Mouse (Mus musculus) layer of hippocampus, adult 9-11 months (tissue): ENCODE results near the gene Car5a.

Experiments used
- DNase-seq: peaks from one replicate; pipeline ENCODE4 v3.0.0; 2022

Gene Car5a

DNA sequence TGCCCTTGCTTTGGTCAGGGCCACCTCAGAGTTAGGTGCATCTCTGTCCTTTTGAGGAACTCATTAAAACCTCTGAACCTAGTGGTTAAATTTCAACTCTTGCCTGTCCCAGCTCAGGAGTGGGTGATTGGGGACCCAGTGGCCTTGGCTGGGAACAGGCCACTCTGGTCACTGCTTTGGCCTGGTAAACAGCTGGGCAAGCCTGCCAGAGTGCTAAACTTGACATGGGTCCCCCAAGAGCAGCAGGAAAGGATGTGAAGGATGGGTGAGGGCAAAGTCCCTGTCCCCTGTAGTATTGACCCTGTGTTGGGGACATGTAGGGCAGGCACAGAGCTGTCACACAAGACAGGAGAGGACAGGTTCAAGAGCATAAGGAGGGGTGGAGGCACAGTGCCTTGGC, at the start of gene Car5a:
Gene Car5a (minus strand): TSS at position 74 of the 400 bp plus-strand sequence.
- DNase-seq, result no peak

- no peak for DNase-seq
These were observed 48.2 kb upstream of the Car5a start for GRCm38 (mm10) chr8:121992911-121993310.

- no peak for DNase-seq
These were observed 46.9 kb upstream of the Car5a start for GRCm38 (mm10) chr8:121991611-121992010.

GRCm38 (mm10) chr8:121990506-121991255, 46.0 kb upstream of the Car5a start:
- DNase-seq, result no peak

GRCm38 (mm10) chr8:121987892-121988291, 43.2 kb upstream of the Car5a start:
- no peak for DNase-seq

DNA sequence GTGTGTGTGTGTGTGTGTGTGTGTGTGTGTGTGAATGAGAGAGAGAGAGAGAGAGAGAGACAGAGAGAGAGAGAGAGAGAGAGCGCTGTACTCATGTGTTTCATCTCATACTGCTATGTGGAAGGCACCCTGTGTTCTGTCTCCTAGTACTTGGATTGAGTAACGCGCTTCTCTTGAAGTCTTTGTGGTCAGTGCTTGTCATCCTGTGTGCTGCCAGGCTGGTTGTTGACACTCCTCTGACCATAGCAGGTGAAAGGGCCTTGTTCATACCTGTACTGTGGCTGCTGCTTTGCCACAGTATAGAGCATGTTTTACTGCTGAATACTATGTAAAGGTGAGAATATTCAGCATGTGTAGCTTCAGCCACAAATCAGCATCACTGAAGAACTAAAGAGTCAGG, 41.0 kb upstream of the Car5a start:
- DNase-seq, result no peak

- DNase-seq, result no peak
These were observed 36.8 kb upstream of the Car5a start for GRCm38 (mm10) chr8:121981520-121981895.

DNA sequence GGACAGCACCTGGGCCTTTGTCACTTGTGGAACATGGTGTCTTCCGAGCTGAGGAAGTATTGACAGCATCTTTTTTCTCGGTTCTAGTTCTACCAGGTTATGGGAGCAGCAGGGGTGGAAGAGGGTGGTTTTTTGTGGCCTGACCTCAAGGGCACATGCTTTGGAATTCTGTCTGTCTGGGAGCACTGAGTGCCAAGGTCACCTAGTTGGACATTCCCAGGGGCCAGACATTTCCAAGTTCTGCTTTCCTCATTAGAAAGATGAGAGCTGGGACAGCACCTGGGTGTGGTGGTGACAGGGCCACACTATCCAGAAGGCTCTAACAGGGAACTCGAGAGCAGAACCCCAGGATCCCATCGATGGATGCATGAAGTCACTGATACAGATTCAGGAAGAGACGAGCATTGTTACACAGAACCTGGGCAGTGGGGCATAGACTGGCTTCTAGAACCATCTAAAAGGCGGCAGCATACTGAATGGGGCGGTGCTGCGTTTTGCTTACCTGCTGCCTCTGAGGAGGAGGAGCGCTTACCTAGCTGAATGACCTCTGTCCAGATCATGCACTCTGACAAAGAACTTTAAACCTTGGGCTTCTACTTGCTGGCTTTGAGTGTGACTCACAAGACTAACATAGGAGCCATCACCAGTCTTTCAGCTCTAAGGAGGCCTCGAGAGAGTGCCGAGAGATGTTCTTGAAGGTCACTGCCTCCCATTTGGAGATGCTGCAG, 36.3 kb upstream of the Car5a start:
- no peak for DNase-seq

GRCm38 (mm10) chr8:121978670-121979069, 34.0 kb upstream of the Car5a start:
- DNase-seq, result no peak

DNA sequence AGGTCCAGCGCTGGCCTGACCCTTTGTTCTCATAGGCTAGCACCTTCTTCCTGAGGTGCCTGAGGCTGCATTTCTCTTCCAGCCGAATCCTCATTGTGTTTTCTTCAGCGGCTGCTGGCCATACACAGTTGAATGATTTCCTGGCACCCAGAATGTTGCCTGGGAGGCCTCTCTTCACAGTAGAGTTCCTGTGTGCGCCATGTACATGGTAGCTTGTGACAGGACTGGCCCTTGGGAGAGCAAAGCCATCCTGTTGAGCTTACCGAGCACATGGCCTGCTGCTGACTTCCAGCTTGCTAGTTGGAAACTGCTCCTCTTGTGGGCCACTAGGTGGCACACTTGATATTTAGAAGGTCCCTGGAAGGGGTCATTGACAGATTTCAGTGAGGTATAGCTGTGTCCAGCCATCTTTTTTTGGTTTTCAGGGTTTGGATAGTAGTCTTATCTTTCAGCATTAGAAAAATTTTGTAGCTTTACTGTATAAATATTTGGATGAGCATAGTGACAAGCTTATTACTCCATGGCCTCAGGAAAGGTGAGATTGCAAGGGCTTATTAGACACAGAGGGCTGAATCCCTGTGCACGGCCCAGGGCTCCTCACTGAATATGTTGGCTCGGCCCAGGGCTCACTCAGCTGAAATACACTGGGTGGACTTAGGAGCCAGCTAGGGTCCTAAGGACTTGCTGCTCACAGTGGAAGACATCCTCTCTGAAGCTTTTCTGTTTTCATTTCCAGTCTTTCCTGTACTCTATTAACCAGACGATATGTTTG, 33.3 kb upstream of the Car5a start:
- DNase-seq, result no peak

GRCm38 (mm10) chr8:121973906-121974305, 29.2 kb upstream of the Car5a start:
- DNase-seq, result no peak

DNA sequence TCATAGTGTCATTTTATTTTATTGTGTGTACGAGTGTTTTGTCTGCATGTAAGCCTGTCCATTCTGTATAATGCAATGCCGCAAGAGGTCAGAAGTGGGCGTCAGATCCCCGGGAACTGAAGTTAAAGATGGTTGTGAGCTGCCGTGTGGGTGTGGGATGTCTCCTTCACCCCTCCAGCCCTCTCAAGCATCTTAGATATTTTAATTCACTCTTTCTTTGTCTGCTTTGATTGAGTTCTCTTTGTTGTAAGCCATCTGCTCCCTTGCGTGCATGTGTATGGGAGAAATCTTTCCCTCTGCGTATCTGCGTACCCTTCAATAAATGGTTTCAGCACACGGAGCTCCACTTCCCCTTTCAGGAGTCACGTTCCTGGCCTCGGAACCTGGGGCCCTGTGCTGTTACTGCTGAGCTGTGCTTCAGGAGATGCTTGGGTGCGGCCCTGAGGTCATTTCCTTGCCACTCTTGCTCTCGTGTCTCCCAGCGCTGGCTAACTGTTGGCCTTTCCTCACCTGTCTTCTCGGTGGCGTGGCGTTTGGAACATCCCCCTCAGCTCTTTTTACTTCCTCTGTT, 26.9 kb upstream of the Car5a start:
- DNase-seq, result no peak

DNA sequence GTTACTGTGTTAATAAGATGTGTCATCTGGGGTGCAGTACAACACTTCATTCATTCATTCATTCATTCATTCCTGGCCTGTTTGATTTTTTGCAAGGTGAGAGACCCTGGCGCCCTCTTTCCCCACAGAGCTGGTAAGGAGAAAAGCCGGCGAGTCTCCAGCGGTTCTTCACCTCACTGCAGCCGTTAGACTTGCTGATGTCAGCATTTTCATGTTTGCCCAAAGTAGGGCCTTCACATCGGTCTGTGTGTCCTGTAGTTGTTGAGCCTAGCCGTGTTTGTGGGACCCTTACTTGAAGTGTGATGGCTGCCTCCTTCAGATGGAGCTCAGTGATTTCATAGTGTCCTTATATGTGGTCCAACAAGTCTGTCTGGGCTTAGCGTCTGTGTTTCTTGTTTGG, 25.5 kb upstream of the Car5a start:
- no peak for DNase-seq

- no peak for DNase-seq
These were observed 23.8 kb upstream of the Car5a start for GRCm38 (mm10) chr8:121968542-121968941.

DNA sequence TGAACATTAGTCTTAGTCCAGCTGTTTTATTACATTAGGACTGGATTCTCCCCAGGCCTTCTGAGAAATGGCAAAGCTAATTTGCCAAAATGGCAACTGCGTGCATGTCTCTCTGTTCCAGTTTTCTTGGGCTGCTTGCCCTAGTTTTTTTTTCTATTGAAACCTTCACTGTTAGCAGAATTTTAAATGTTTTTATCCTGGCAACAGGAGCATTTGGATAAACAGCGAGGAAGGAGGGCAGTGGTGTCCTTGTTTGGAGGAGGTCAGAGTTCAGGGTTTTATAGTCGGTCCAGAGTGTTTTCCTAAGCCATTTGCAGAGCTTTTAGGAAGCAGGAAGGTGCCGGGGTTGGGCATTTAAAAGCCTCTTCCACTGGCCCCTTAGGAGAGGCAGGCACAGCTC, 23.3 kb upstream of the Car5a start:
- no peak for DNase-seq

DNA sequence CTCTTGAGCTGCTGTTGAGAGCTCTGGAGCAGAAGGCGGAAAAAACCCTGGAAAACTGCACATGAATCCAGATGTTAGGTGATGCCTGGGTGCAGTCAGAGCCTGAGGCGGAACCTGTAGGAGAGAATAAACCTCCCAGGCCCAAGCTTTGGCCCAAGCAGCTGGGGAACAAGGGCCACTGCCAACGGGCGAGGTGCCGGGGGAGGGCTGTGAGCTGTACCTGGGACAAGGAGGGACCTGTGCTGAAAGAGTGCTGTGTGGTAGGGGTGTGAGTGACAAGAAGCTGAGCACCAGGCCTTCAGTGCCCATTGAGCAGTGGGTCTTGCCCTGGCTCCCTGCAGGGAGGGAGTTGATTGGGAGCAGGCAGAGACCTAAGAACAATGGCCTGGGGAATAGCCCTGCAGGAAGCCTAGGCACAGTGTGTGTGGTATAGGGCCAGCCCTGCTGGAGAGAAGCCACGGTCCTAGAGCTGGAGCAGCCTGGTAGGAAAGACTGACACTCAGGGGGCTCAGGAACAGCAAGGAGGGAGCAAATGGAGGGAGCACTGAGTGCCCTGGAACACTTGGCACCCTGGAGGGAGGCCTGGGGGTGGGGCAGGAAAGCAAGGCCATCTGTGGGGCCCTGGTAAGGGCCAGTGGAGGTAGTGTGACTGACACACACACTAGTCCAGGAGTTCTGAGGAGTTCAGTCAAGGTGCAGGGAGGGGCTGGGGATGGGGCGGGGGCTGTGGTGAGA, 22.2 kb upstream of the Car5a start:
- no peak for DNase-seq

- no peak for DNase-seq
These were observed 21.4 kb upstream of the Car5a start for GRCm38 (mm10) chr8:121966110-121966509.

GRCm38 (mm10) chr8:121964716-121965512, 20.2 kb upstream of the Car5a start:
- DNase-seq, result no peak

GRCm38 (mm10) chr8:121962892-121963291, 18.2 kb upstream of the Car5a start:
- DNase-seq, result no peak

- no peak for DNase-seq
These were observed 13.7 kb upstream of the Car5a start for GRCm38 (mm10) chr8:121958395-121958794.

- no peak for DNase-seq
These were observed 11.3 kb upstream of the Car5a start for GRCm38 (mm10) chr8:121955825-121956500.
